Mouse (Mus musculus) forebrain, postnatal 0 days (tissue): ENCODE measurements around the gene Cacnb2. TPM values are rescaled to one million over a fixed set of nuclear protein-coding genes. Genes with fewer than 3 reads are reported as not detected.

ENCODE experiments used
- ATAC-seq: fragments of 200-750 bp; cut with Nextera tagmentation; 2 replicates; pipeline ENCODE4 v1.8.0; 2017; ENCODE audit warnings: mild to moderate bottlenecking, moderate library complexity
- DNase-seq: peaks from one replicate; pipeline ENCODE4 v3.0.0-alpha.2; 2015
- H3K27ac ChIP-seq: fragments of 300-500 bp; sonication (generic); 2 replicates; pipeline ENCODE4 v1.5.1; 2014; ENCODE audit warnings: low read depth, mild to moderate bottlenecking, antibody characterized with exemption, low read length, moderate library complexity, mixed read lengths
- H3K27me3 ChIP-seq: fragments of 300-500 bp; sonication (generic); 2 replicates; pipeline ENCODE4 v1.6.1; 2014; ENCODE audit warnings: mild to moderate bottlenecking, low read length, mixed read lengths; ENCODE audit not compliant: insufficient read depth
- H3K36me3 ChIP-seq: fragments of 300-500 bp; sonication (generic); 2 replicates; pipeline ENCODE4 v1.6.1; 2014; ENCODE audit warnings: mild to moderate bottlenecking, moderate library complexity; ENCODE audit not compliant: insufficient read depth
- H3K4me1 ChIP-seq: fragments of 300-500 bp; sonication (generic); 2 replicates; pipeline ENCODE4 v1.6.1; 2014; ENCODE audit warnings: antibody characterized with exemption; ENCODE audit not compliant: insufficient read depth
- H3K4me2 ChIP-seq: fragments of 300-500 bp; sonication (generic); 2 replicates; pipeline ENCODE4 v1.6.1; 2014; ENCODE audit warnings: low read depth, mild to moderate bottlenecking, moderate library complexity
- H3K4me3 ChIP-seq: fragments of 300-500 bp; sonication (generic); 2 replicates; pipeline ENCODE4 v1.5.1; 2014; ENCODE audit warnings: low read depth, low read length, mixed read lengths
- H3K9ac ChIP-seq: fragments of 300-500 bp; sonication (generic); 2 replicates; pipeline ENCODE4 v1.6.1; 2014; ENCODE audit warnings: mild to moderate bottlenecking
- H3K9me3 ChIP-seq: fragments of 300-500 bp; sonication (generic); 2 replicates; pipeline ENCODE4 v1.6.1; 2016; ENCODE audit warnings: low read length
- CTCF ChIP-seq: sonication (generic); IDR thresholded peaks from 2 replicates; pipeline ENCODE4 v1.5.1; 2016; ENCODE audit warnings: antibody characterized with exemption, control low read depth, low read depth
- WGBS: fragments of 180-500 bp; shearing (Covaris S2); extraction: QIAGEN DNeasy Blood & Tissue Kit; methylation state at CpG from one replicate; pipeline ENCODE4 v1.1.7; 2014; 5-methylcytosine and 5-hydroxymethylcytosine counted together
- polyA plus RNA-seq: library from polyadenylated mRNA; unstranded; fragments of >200 nt; fragmentation: Nextera tagmentation; extraction: Ambion mirVana; gene quantifications from 2 replicates; pipeline ENCODE4 v1.2.1, GENCODE M21; 2015
- total RNA-seq: library from RNA; depleted of rRNA; stranded (reverse); fragments of >200 nt; gene quantifications from 2 replicates; pipeline ENCODE4 v1.2.3, GENCODE M21; 2014

Cacnb2 gene
- total and polyA plus RNA-seq, 2 experiments from 2014 or later, result 4.8 to 20.4 TPM

DNA sequence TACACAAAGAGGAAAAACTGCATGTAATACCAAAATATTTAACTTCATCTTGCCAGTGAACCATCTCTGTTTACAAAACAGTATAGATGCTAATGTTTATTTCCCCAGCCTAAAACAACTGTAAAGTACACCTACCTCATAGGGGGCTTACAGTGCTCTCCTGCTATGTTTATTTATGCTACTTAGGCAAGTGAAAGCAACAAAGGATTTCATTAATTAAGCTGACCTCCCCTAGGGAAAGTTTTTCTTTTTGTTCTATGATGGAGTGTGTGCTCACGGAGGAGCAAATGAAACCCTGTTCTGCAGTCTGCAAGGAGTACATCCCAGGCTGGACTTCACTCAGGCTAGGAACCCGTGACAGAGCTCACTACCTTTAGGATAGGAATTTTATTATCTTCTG, 272.2 kb downstream of the Cacnb2 start:
- WGBS, result 28% methylated on average over 2 of the region's 2 CpGs
- Histone ChIP-seq H3K27me3 (no peaks in the 10 kb centered on the region), H3K4me2 (peak overlapping the region; percentile 56), H3K27ac (no peak overlapping the region), H3K9me3 (no peaks in the 10 kb centered on the region), H3K9ac (no peak overlapping the region), H3K4me1 (peaks cover 18% of the 10 kb centered on the region), H3K36me3 (no peaks in the 10 kb centered on the region), H3K4me3 (peak overlapping the region; percentile 40; the same call in 1 of the 2 replicates)
- DNase-seq (no peak), ATAC-seq (no peak)
- no peak for TF ChIP-seq CTCF

DNA sequence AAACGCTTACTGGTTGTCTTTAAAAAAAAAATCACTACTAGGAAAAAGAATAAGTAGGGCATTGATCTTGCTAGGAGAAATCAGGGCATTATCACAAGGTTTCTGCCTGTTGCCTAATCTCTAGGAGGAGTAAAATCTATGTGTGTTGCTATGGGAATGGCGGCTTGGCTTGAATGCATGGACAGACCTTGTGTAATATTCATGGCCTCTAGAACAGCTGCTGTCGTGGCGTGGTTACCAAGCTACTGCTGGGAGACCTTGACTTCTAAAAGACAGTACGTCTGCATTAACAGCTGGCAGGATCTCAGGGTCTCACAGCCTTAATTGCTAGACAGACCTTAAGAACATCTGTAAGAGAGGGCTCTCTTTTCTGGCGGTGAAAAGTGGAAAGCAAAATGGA, 272.7 kb downstream of the Cacnb2 start:
- Histone ChIP-seq H3K4me3 (no peak overlapping the region), H3K27me3 (no peaks in the 10 kb centered on the region), H3K4me1 (peaks cover 18% of the 10 kb centered on the region), H3K4me2 (0 out of 2 replicates have a peak overlapping the region, but pooled peaks have one; percentile 15), H3K9ac (no peak overlapping the region), H3K36me3 (no peaks in the 10 kb centered on the region), H3K27ac (no peak overlapping the region), H3K9me3 (no peaks in the 10 kb centered on the region)
- ATAC-seq, result peak; percentile 76
- 47% methylated on average over 6 of the region's 6 CpGs for WGBS
- DNase-seq, result peak; percentile 40
- TF ChIP-seq CTCF, result no peak

DNA sequence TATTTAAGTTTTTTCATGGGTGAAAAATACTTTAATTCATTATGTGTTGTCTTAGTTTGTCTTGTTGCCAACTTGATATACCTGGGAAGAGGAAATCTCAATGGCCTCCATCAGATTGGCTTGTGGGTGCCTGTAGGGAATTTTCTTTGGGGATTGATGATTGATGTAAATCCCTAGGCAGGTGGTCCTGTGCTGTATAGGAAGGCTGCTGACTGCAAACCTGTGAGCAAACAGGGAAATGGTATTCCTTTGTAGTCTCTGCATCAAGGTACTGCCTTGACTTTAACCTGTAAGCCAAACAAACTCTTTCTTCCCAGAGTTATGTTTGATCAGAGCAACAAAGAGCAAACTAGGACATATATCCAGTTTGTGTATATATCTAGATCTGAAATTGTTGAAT, 276.1 kb downstream of the Cacnb2 start:
- no peaks in the 10 kb centered on the region for H3K36me3 ChIP-seq
- no peak for TF ChIP-seq CTCF
- no peak overlapping the region for H3K4me2 ChIP-seq

DNA sequence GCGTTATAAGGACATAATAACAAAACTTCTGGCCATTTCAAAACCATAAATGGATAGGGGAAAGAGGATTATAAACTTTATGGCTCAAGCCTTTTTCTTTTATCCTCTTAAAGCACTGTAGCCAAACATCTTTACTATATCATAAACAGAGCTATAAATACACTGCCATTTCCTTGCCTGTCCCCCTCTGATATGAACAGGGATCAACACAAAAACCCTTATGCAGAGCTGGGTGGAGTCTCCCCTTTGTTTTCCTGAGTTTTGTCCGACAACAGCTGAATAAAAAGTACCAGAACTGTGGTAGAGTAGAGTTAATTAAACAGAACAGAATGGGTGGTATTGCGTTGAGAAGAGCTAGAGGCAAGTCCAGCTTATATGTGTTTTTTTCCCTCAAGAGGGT, 280.6 kb downstream of the Cacnb2 start:
- no peak for DNase-seq
- H3K4me2 ChIP-seq, result no peak overlapping the region

More for the DNA sequence above, 276.1 kb downstream of the Cacnb2 start:
- DNase-seq (no peak), ATAC-seq (no peak)
- H3K4me3 ChIP-seq, result no peak overlapping the region
- peaks cover 16% of the 10 kb centered on the region for H3K4me1 ChIP-seq
- no peak overlapping the region for H3K9ac ChIP-seq
- H3K9me3 ChIP-seq, result no peaks in the 10 kb centered on the region
- H3K27ac ChIP-seq, result no peak overlapping the region
- no peaks in the 10 kb centered on the region for H3K27me3 ChIP-seq

DNA sequence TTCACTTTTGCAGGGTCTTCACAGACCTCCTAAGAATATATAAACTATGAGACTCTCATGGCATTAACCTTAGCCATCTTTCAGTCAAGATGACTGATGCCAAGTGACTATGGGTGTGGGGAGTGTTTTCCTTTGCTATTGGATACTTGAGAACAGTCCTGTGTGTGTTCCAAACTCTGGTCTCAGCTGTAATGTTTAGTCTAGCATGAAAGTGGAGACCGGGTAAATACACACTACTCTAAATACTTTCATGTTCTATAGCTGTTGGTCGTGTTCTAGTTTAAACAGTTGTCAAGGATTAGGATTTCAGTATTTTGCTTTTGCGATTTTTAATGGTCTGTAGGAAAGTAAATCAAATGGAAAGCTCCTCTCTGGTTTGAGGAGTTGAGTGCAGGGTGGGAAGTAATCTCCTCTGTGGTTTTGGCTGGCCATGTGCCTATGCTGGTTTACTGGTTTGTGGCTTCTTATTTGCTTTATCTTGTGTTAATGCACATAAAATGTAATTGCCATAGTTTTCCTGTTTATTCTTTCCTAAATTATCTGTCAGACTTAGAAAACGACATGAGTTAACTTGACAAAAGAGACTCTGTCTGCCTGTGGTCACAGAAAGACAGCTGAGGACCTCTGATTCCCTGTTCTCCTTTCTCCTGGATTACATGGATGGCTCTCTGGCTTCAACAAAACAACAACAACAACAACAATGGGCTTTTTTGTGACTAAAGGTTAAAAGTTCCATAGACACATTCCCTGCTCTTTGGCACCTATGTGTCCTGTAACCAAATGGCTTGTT, 285.7 kb downstream of the Cacnb2 start:
- no peaks in the 10 kb centered on the region for H3K9me3 ChIP-seq
- no peak overlapping the region for H3K9ac ChIP-seq
- no peak overlapping the region for H3K4me2 ChIP-seq
- no peak for DNase-seq
- no peaks in the 10 kb centered on the region for H3K27me3 ChIP-seq
- no peaks in the 10 kb centered on the region for H3K36me3 ChIP-seq
- H3K4me3 ChIP-seq, result no peak overlapping the region
- no peak overlapping the region for H3K27ac ChIP-seq
- no peaks in the 10 kb centered on the region for H3K4me1 ChIP-seq
- TF ChIP-seq CTCF, result no peak
- 65% methylated on average over 4 of the region's 4 CpGs for WGBS
- ATAC-seq, result no peak

More for the DNA sequence above, 280.6 kb downstream of the Cacnb2 start:
- no peak overlapping the region for H3K27ac ChIP-seq
- WGBS, result 73% methylated on average over 3 of the region's 3 CpGs
- no peak overlapping the region for H3K4me3 ChIP-seq
- H3K36me3 ChIP-seq, result no peaks in the 10 kb centered on the region
- TF ChIP-seq CTCF, result no peak
- no peak for ATAC-seq
- no peak overlapping the region for H3K9ac ChIP-seq
- no peaks in the 10 kb centered on the region for H3K27me3 ChIP-seq
- no peaks in the 10 kb centered on the region for H3K9me3 ChIP-seq
- no peaks in the 10 kb centered on the region for H3K4me1 ChIP-seq

DNA sequence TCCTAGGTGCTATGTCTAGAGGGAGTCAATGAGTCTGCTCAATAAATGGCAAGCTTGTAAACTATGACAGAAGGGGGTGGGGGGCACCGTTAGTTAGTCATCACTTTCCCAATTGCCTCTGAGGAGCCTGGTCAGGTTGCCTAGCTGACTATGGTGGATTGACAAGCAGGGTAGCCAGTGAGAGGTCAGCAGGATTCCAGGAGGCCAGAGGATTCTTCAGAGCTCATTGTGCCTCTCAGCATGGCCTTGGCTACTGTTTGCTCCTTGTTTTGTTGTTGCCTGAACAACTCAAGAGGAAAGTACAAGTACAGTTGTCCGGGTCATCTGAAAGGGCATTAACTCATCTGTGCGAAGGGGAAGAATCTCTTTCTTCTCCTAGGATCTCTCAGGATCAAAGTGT, 300.9 kb downstream of the Cacnb2 start:
- ATAC-seq (no peak), DNase-seq (no peak)
- 24% methylated on average over 3 of the region's 3 CpGs for WGBS
- no peak overlapping the region for H3K4me3 ChIP-seq
- no peaks in the 10 kb centered on the region for H3K4me1 ChIP-seq
- no peak overlapping the region for H3K9ac ChIP-seq
- no peaks in the 10 kb centered on the region for H3K36me3 ChIP-seq
- H3K27me3 ChIP-seq, result no peaks in the 10 kb centered on the region
- H3K9me3 ChIP-seq, result no peaks in the 10 kb centered on the region
- no peak overlapping the region for H3K27ac ChIP-seq
- no peak for TF ChIP-seq CTCF
- no peak overlapping the region for H3K4me2 ChIP-seq

DNA sequence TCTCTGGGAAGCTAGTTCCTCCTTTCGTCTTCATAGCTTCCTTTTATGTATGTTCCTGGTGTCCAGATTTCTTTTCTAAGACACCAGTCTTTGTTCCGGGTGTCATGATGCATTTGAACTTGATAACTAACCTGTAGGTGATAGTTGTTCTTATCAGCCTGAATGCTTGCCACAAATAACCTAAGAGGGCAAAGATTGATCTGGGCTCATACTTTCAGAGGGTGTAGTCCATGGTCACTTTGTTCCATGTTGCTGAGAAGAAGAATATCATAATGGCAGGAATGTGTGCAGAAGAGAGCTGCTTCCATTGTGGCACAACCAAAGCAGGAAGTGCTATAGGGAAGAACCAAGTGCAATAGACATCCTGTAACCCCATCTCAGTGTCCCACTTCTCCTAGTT, 302.0 kb downstream of the Cacnb2 start:
- no peaks in the 10 kb centered on the region for H3K27me3 ChIP-seq
- no peaks in the 10 kb centered on the region for H3K9me3 ChIP-seq
- WGBS, result 93% methylated on average over 2 of the region's 2 CpGs
- no peak overlapping the region for H3K9ac ChIP-seq
- H3K4me2 ChIP-seq, result no peak overlapping the region
- no peak for TF ChIP-seq CTCF
- no peaks in the 10 kb centered on the region for H3K4me1 ChIP-seq
- H3K4me3 ChIP-seq, result no peak overlapping the region
- ATAC-seq (no peak), DNase-seq (no peak)
- H3K27ac ChIP-seq, result no peak overlapping the region
- no peaks in the 10 kb centered on the region for H3K36me3 ChIP-seq
